Mouse (Mus musculus): ENCODE measurements at regions not wholly inside any gene's neighbourhood (a gene's known extent, or its start where the extent isn't known, plus 50 kb on each side); places are given as distances from the start of the nearest gene placed in this dataset.

GRCm38 (mm10) chr4:150800774-150801173 is 52.9 kb upstream of the Errfi1 start:
- ATAC-seq (replicated peaks), result no peak
- Histone ChIP-seq H3K27me3 (replicated peaks) (no peaks in the 10 kb centered on the region), H3K9me3 (no peaks in the 10 kb centered on the region), H3K36me3 (replicated peaks) (no peaks in the 10 kb centered on the region), H3K27ac (no peak overlapping the region), H3K4me3 (no peak overlapping the region), H3K4me2 (no peak overlapping the region), H3K4me1 (no peaks in the 10 kb centered on the region), H3K9ac (no peak overlapping the region)
- WGBS, result 92% methylated on average over 8 of the region's 8 CpGs

- no peaks in the 10 kb centered on the region for H3K27me3 ChIP-seq (replicated peaks)
- no peak overlapping the region for H3K9ac ChIP-seq
- no peak overlapping the region for H3K4me3 ChIP-seq
- H3K4me2 ChIP-seq, result no peak overlapping the region
- WGBS, result 74% methylated on average over 22 of the region's 22 CpGs
- no peaks in the 10 kb centered on the region for H3K9me3 ChIP-seq
- H3K36me3 ChIP-seq (replicated peaks), result no peaks in the 10 kb centered on the region
- H3K4me1 ChIP-seq, result peaks cover 7% of the 10 kb centered on the region
- no peak overlapping the region for H3K27ac ChIP-seq
- ATAC-seq (replicated peaks), result no peak
Measured at GRCm38 (mm10) chr4:150799550-150800398, 53.9 kb upstream of the Errfi1 start.

- H3K36me3 ChIP-seq (replicated peaks), result no peaks in the 10 kb centered on the region
- H3K4me1 ChIP-seq, result peaks cover 15% of the 10 kb centered on the region
- no peak overlapping the region for H3K27ac ChIP-seq
- WGBS, result 48% methylated on average over 13 of the region's 13 CpGs
- H3K9ac ChIP-seq, result no peak overlapping the region
- H3K4me2 ChIP-seq, result no peak overlapping the region
- H3K27me3 ChIP-seq (replicated peaks), result no peaks in the 10 kb centered on the region
- no peaks in the 10 kb centered on the region for H3K9me3 ChIP-seq
- no peak overlapping the region for H3K4me3 ChIP-seq
- ATAC-seq (replicated peaks), result no peak
Measured at GRCm38 (mm10) chr4:150798783-150799530, 54.8 kb upstream of the Errfi1 start.

GRCm38 (mm10) chr4:150798281-150798680 is 55.4 kb upstream of the Errfi1 start:
- H3K4me2 ChIP-seq, result no peak overlapping the region
- no peak overlapping the region for H3K9ac ChIP-seq
- H3K4me1 ChIP-seq, result peaks cover 16% of the 10 kb centered on the region
- H3K27ac ChIP-seq, result no peak overlapping the region
- ATAC-seq (replicated peaks), result no peak
- no peak overlapping the region for H3K4me3 ChIP-seq
- no peaks in the 10 kb centered on the region for H3K9me3 ChIP-seq
- WGBS, result 90% methylated on average over 8 of the region's 8 CpGs
- no peaks in the 10 kb centered on the region for H3K27me3 ChIP-seq (replicated peaks)
- H3K36me3 ChIP-seq (replicated peaks), result no peaks in the 10 kb centered on the region

GRCm38 (mm10) chr4:150797057-150797456 is 56.7 kb upstream of the Errfi1 start:
- no peak overlapping the region for H3K9ac ChIP-seq
- no peak for ATAC-seq (replicated peaks)
- H3K36me3 ChIP-seq (replicated peaks), result no peaks in the 10 kb centered on the region
- H3K4me3 ChIP-seq, result no peak overlapping the region
- no peaks in the 10 kb centered on the region for H3K27me3 ChIP-seq (replicated peaks)
- 85% methylated on average over 3 of the region's 3 CpGs for WGBS
- H3K27ac ChIP-seq, result no peak overlapping the region
- peaks cover 16% of the 10 kb centered on the region for H3K4me1 ChIP-seq
- no peaks in the 10 kb centered on the region for H3K9me3 ChIP-seq
- no peak overlapping the region for H3K4me2 ChIP-seq

- no peak overlapping the region for H3K9ac ChIP-seq
- no peak overlapping the region for H3K4me3 ChIP-seq
- no peaks in the 10 kb centered on the region for H3K27me3 ChIP-seq (replicated peaks)
- no peak overlapping the region for H3K4me2 ChIP-seq
- no peaks in the 10 kb centered on the region for H3K36me3 ChIP-seq (replicated peaks)
- H3K4me1 ChIP-seq, result peaks cover 16% of the 10 kb centered on the region
- no peak; the same call in 1 of the 2 replicates for ATAC-seq (replicated peaks)
- H3K9me3 ChIP-seq, result no peaks in the 10 kb centered on the region
- WGBS, result 34% methylated on average over 5 of the region's 5 CpGs
- peak overlapping the region; percentile 61 for H3K27ac ChIP-seq
Measured at GRCm38 (mm10) chr4:150794878-150795277, 58.8 kb upstream of the Errfi1 start.

GRCm38 (mm10) chr4:150794257-150794794 is 59.4 kb upstream of the Errfi1 start:
- H3K4me3 ChIP-seq, result no peak overlapping the region
- 27% methylated on average over 9 of the region's 9 CpGs for WGBS
- H3K4me2 ChIP-seq, result no peak overlapping the region
- H3K9me3 ChIP-seq, result no peaks in the 10 kb centered on the region
- H3K9ac ChIP-seq, result no peak overlapping the region
- H3K36me3 ChIP-seq (replicated peaks), result no peaks in the 10 kb centered on the region
- peak; percentile 84 for ATAC-seq (replicated peaks)
- no peaks in the 10 kb centered on the region for H3K27me3 ChIP-seq (replicated peaks)
- H3K27ac ChIP-seq, result peak overlapping the region; percentile 61
- H3K4me1 ChIP-seq, result peaks cover 16% of the 10 kb centered on the region

- WGBS, result 89% methylated on average over 12 of the region's 12 CpGs
- H3K9me3 ChIP-seq, result no peaks in the 10 kb centered on the region
- H3K27me3 ChIP-seq (replicated peaks), result no peaks in the 10 kb centered on the region
- H3K36me3 ChIP-seq (replicated peaks), result no peaks in the 10 kb centered on the region
- no peak overlapping the region for H3K27ac ChIP-seq
- no peak overlapping the region for H3K4me3 ChIP-seq
- ATAC-seq (replicated peaks), result no peak
- H3K9ac ChIP-seq, result no peak overlapping the region
- peaks cover 16% of the 10 kb centered on the region for H3K4me1 ChIP-seq
- H3K4me2 ChIP-seq, result no peak overlapping the region
Measured at GRCm38 (mm10) chr4:150793146-150793545, 60.6 kb upstream of the Errfi1 start.

- no peaks in the 10 kb centered on the region for H3K36me3 ChIP-seq (replicated peaks)
- no peak overlapping the region for H3K4me2 ChIP-seq
- no peaks in the 10 kb centered on the region for H3K9me3 ChIP-seq
- H3K4me1 ChIP-seq, result peaks cover 3% of the 10 kb centered on the region
- H3K27me3 ChIP-seq (replicated peaks), result no peaks in the 10 kb centered on the region
- no peak overlapping the region for H3K27ac ChIP-seq
- no peak overlapping the region for H3K4me3 ChIP-seq
- WGBS, result 74% methylated on average over 7 of the region's 7 CpGs
- no peak overlapping the region for H3K9ac ChIP-seq
- ATAC-seq (replicated peaks), result no peak
Measured at GRCm38 (mm10) chr4:150789166-150789565, 64.6 kb upstream of the Errfi1 start.

- ATAC-seq (replicated peaks), result no peak
- H3K9me3 ChIP-seq, result no peaks in the 10 kb centered on the region
- no peaks in the 10 kb centered on the region for H3K36me3 ChIP-seq (replicated peaks)
- no peak overlapping the region for H3K27ac ChIP-seq
- no peak overlapping the region for H3K4me3 ChIP-seq
- H3K9ac ChIP-seq, result no peak overlapping the region
- no peaks in the 10 kb centered on the region for H3K4me1 ChIP-seq
- H3K4me2 ChIP-seq, result no peak overlapping the region
- no peaks in the 10 kb centered on the region for H3K27me3 ChIP-seq (replicated peaks)
- 56% methylated on average over 6 of the region's 6 CpGs for WGBS
Measured at GRCm38 (mm10) chr4:150787113-150787512, 66.6 kb upstream of the Errfi1 start.

- no peak overlapping the region for H3K9ac ChIP-seq
- no peak for ATAC-seq (replicated peaks)
Measured at GRCm38 (mm10) chr4:150786651-150787050, 67.1 kb upstream of the Errfi1 start.

More at GRCm38 (mm10) chr4:150786651-150787050, 67.1 kb upstream of the Errfi1 start:
- Histone ChIP-seq H3K4me3 (no peak overlapping the region), H3K27ac (no peak overlapping the region), H3K4me1 (no peaks in the 10 kb centered on the region), H3K4me2 (no peak overlapping the region), H3K36me3 (replicated peaks) (no peaks in the 10 kb centered on the region), H3K9me3 (no peaks in the 10 kb centered on the region), H3K27me3 (replicated peaks) (no peaks in the 10 kb centered on the region)
- 81% methylated on average over 3 of the region's 3 CpGs for WGBS

All from midbrain, embryonic 15.5 days (tissue).